Mouse (Mus musculus): Measurements from ENCODE around the gene Coro2b.

The Coro2b gene

DNA sequence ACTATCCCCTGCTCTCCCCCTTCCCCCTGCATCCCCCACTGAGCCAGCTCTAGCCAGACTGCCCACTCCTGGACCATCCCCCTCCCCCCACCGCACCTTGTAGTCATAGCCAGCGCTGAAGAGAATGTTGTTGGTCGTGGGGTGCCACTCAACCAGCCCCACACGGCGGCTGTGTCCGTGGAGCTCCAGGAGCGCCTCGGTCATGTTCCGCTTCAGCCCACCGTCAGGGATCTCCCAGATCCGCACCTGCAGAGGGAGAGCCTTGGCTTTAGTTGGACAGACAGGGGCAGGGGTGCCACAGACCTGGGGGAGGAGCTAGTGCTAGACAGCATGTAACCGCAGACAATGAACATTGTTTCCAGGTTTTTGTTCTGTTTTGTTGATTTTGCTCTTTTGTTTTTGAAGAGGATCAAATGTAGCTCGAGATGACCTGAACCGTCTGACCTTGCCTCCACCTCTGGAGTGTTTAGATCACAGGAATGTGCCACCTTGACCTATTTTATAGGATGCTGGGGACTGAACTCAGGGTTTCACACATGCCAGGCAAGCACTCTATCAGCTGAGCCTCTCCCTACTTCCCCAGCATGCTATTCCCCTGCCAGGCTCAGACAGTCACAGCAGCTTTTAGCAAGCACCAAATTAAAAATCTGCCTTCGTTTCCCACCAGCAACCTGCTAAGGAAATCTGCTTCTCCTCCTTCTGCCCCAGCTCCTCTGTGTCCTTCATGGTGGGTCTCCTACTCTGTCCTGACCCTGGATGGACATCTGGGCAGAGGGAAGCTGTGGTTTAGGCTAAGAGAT, 104.4 kb downstream of the Coro2b start:
- DNase-seq, result no peak

DNA sequence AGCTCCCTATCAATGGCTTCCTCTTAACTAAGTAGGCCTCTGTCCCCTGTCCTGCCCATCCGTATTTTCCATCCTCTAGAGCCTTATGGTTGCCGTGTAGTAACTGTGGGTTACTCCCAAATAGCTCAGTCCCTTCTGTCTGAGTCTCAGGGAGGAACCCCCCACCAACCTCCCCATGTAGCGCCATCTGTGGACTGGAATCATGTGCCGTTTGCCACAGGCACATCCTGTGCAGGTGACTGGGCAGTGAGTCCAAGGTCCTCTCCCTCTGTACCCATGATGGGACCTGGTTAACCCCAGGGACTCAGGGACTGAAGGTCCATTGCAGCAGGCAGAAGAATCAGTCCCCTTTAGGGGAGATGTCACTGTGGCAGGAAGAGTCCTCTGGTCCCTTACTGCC, 106.1 kb downstream of the Coro2b start:
- no peak for DNase-seq

DNA sequence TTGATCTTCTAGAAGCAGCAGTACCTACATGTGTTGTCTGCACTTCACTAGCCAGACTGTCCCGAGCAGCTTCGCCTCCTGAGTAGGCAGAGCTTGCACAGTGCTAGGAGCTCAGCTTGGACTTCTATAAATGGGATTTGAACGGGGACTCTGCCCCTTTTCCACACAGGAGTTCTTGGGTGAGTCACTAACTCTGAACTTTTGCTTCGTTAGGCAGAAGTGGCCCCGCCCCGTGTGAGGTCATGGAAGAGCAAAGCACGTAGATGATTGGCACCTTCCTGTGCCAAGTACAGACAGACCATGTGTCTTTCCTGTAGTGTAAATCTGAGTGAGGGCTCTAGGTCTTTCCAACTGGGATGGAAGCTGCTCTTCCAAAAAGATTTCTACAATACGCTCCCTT, 109.8 kb downstream of the Coro2b start:
- DNase-seq, result peak; percentile 27

DNA sequence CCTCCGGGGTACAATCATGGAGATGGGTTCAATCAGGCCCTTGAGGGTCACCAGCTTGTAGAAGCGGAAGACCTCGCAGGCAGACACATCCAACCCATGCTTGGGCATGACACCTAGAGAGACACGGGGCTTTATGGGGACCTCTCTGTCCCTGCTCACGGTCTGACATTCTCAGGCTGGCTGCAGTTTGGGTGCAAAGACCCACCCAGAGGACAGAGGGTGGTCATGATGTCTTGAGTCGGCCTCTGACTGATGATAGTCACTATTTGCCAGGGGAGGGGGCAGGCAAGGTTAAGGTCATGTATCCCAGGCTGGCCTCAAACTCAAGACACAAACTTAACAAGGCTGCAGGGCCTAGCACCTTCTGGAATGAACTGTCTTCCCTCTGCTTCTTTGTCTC, 110.3 kb downstream of the Coro2b start:
- DNase-seq, result no peak

DNA sequence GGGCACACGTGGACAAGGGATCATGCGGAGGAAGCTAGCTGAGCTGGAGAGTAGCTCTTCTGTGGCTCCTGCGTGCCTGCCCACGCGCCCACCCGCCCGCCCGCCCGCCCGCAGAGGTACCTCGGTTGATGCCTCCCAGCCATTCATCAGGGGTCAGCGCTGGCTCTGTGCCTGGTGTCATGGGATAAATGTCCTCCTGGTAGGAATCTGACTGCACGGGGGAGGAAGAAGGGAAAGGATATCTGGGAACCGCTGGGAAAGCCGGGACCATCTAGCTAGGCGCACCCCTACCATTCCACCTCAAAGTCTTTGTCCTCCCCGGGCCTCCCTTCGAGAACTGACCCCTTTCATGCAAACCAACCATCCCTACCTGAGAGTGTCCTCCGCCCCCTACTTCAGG, 110.8 kb downstream of the Coro2b start:
- DNase-seq, result no peak

DNA sequence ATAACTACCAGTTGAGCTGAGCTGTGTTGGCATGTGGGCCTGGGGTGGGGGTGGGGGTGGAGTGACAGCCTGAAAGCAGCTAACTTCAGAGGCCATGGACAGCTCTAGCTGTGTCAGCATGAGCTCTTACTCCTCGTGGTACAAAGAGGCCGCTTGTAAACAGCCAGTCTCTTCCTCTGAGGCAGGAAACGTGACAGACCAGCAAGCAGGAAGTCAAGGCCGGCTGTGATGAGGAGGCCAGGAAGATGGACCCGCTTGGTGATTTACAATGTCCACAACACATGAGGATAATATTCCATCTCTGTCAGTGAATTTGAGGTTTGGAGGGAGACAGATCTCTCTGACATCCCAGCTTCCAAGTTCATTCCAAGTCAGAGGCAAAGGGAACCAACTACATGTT, 111.6 kb downstream of the Coro2b start:
- DNase-seq, result peak; percentile 29

DNA sequence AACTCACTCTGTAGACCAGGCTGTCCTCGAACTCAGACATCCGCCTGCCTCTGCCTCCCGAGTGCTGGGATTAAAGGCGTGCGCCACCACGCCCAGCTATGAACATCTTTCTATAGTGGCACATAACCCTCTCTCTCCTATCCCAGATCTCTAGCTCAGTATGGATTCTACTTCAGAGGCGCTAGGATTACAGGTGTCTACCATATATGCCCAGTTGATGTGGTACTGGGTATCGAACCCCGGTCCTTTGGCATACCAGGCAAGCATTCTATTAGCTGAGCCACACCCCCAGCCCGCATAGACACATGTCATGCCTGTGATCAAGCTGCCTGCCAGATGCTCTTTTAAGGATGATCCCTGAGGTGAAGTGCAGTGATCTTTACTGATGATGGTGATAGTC, 113.0 kb downstream of the Coro2b start:
- DNase-seq, result no peak

DNA sequence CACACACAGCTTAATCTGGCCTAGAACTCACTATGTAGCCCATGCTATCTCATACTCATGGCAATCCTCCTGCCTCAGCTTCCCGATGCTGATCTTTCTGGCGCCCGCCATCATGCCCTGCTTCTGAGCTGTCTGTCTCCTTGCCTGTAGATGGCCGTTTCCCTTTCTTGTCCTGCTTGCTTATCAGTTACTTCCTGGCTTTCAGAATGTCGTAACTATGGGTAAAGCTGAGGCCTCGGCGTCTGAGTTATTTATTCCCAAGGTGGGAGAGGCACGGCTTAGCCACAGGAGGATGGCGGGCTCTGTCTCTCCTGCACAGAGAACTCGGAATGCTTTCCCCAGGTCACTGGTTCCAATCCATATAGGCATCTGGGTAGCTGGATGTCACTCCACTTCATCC, 113.9 kb downstream of the Coro2b start:
- DNase-seq, result no peak

DNA sequence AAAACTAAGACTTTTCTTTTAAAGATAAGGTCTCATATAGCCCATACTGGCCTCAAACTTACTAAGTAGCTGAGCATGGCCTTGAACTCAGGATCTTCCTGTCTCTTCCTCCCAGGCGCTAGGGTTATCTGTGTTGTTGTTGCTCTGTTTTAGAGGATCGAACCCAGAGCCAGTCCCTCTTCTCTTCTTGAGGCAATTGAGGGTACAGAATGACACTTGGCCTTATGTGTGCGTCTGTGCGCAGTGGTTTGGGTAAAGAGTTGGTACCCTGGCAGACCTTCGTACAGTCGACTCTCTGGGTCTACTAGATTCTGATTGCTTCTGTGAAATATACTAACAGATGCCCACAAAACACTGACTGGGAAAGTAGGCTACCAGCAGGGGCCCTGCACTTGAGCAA, 114.9 kb downstream of the Coro2b start:
- no peak for DNase-seq

DNA sequence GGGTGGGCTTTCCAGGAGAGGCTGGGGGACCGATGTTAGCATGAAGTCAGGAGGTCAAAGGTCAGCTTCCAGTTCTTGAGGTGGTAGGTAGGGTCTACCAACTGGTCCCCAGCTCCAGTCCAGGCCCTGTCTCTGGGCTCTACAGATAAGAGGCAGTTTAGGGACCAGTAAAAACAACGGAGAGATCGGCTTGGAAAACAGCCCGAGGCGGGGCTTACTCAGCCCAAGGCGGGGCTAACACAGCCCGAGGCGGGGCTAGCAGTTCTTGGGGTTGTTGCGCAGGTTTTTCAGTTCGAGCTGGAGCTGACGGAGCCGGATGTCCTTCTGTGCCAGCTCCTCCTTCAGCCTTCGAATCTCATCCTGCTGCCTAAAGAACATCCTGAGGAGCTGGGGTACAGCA, 115.8 kb downstream of the Coro2b start:
- peak; percentile 68 for DNase-seq

DNA sequence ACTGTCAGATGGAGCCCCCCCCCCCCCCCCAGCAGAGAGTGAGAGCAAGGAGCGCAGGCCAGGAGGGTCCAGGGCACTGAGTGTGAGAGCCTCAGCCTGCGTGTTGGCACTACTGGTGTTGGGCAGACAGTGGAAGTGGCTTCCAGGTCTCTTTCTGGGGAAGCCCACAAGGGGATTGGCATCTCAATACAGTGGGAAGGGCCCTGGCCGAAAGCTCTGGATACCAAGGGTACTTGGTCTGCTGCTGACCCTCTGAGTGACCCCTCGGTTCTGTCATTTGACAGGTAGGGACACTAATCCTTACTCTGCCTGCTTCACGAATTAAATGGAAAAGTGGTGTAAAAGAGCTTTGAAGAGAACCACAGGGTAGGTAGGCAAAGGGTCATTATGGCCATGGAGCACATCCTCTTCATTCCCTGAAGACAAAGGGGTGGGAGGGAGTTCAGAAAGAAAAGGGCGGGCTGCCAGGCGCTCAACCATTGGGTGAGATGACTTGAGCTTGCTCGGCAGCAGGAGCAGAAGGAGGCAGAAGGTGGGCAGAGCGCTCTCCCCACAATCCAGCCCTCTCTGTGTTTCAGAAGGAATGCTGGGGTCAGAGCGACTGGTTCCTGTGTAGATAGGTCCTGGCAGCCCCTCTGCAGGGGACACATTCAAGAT, 116.5 kb downstream of the Coro2b start:
- DNase-seq, result no peak

DNA sequence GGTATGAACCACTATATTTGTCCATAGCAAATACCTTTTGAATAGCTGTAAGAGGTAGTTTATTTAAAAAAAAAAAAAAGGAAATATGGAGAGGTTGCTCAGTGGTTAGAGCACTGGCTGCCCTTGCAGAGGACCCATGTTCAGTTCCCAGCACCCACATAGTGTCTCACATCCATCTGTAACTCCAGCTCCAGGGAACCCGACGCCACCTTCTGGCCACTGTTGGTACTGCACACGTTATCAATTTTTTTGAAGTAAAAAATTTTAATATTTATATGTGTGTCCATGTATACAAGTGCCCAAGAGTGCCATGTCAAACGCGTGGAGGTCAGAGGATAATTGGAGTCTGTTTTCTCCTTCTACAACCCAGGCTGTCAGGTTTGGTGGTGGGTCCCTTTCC, 118.1 kb downstream of the Coro2b start:
- DNase-seq, result no peak

DNA sequence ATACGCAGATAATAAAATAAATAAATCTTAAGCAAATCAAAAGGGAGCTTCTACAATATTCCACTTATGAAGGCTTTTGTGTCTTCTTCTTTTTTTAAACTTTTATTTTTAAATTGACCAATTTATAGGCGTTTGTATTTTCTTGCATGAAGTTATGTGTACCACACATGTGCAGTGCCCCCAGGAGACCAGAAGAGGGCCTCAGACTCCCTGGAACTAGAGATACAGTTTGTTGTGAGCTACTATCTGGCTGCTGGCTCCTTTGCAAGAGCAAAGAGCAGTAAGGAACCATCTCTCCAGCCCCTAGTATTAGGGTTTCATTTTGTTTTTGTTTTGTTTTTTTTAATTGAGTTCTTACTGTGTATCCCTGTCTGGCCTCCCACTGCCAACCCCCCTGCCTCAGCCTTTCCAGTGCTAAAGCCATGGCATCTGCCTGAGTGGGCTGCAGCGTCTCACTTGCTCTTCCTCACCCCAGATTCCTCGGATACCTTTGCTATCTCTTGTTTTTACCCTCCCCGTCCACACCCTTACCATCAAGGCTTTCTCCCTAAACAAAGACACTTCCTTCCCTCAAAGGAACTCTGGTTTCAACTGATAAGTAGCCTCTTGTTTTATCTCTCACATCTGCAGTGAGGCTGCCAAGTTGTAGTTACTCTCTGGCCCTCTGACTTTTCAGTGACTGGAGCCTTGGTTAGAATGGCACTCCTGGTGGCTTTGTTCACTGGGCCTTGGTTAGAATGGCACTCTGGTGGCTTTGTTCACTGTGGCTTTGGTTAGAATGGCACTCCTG, 129.3 kb downstream of the Coro2b start:
- no peak for DNase-seq

DNA sequence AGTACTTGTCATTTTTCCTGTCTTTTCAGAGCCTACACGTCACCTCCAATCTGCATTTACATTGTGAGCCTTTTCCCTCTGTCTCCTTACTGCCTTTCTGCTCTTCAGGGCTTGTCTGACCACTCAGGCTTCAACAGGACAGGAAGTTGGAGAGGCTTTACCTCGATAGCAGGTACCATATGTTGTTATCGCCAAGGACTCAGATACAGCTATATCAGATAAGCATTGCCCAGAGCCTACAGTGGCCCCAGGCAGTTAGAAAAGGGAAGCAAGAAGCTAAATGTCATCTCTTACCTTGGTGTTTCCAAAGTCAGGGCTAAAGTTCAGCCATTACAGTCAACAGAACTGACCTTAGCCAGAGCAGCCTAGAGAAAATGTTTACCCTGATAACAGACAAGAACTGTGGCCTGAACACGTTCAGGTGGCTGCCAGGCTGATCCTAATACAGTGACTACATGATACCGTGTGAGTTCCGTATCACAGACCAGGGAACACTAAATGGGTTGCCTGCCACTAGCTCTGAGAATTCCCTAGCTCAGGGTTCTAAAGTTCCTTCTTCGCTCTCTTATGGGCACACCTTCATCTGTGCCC, 130.3 kb downstream of the Coro2b start:
- DNase-seq, result no peak

DNA sequence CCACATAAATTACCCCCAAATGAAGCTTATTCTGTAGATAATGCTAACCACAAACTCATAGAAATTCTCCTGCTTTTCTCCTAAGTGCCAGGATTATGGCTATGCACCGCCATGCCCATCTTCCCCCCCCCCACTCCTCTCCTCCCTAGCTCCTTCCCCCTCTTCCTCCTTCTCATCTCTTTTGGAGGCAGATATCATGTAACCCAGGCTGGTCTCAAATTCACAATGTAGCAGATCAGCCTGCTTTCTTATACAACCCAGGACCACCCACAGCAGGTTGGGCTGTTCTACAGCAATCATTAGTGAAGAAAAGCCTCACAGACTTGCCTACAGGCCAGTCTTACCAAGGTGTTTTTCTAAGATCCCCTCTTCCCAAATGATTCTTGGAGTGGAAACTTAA, 135.3 kb downstream of the Coro2b start:
- DNase-seq, result no peak

DNA sequence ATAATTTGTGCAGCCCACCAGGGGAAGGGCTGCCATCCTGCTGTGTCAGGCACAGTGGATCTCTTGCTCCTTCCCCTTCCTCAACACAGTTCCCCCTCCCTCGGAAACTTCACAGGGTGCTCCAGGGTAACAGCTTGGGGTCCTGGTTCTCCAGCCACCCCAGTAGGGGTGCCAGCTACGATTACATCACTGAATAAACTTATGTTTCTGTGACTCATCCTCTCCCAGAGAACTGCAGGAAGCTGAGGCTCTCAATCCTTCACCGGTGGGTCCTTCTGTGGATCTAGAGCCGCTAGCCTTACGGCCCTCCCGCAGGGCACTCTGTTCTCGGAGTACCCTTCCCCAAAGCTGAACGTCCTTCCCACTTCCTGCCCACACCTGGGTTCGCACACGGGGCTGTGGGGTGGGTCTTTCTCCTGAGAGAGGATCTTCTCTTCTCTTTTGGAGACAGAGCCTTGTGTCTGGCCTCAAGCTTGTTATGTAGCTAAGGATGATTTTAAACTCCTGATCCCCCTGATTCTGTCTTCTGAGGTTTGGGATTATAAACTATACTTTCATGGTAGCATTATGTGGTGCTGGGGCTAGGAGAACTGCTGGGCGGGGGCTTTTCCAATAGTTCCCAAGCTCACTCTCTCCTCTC, 136.2 kb downstream of the Coro2b start:
- no peak for DNase-seq

DNA sequence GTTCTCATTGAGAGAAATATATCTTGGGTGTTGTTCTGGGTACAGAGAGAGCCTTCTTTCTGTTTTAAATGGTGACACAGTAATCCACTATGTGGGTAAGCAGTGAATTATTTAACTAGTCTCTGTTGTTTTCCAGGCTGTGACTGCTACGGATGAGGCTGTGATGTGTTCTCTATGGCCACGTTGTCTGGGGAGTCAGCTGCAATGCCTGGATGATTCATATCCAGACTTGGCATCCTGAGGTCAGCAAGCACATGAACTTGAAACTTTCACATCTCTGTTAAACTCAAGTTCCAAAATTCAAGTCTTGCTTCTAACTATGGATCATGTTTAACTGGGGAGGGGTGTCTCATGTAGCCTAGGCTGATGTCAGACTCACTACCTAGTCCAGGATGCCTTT, 142.7 kb downstream of the Coro2b start:
- no peak for DNase-seq

DNA sequence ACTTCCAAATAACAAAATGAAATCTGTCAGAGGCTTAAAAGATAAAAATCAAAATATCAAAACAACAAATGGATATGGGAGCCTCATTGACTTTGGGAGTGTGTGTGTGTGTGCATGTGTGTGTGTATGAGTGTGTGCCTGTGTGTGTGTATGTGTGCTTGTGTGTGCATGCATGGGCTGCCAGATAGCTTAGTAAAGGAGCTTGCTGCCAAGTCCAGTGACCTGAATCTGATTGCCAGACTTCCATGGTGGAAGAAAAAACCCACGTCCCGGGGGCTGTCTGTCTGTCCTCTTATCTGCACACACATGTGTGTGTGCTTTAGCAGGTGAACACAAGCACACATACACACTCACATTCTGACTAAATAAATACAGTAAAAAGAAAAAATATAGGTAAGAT, 143.3 kb downstream of the Coro2b start:
- DNase-seq, result no peak

DNA sequence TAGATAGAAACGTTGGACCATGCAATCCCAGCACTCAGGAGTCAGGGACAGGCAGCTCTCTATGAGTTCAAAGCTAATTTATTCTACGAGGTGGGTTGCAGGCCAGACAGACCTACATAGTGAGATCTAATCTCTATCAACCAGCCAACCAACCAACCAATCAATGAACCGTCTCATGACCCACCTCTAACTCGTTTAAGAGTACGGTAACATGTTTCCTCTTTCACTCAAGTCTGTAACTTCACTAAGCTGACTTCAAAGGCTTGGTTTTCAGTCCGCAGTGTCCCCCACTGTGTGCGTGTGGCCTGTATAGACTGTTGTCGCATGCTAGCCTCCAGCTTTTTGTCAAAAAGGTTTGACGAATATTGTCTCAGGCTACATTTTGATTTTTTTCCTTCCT, 147.1 kb downstream of the Coro2b start:
- no peak for DNase-seq

DNA sequence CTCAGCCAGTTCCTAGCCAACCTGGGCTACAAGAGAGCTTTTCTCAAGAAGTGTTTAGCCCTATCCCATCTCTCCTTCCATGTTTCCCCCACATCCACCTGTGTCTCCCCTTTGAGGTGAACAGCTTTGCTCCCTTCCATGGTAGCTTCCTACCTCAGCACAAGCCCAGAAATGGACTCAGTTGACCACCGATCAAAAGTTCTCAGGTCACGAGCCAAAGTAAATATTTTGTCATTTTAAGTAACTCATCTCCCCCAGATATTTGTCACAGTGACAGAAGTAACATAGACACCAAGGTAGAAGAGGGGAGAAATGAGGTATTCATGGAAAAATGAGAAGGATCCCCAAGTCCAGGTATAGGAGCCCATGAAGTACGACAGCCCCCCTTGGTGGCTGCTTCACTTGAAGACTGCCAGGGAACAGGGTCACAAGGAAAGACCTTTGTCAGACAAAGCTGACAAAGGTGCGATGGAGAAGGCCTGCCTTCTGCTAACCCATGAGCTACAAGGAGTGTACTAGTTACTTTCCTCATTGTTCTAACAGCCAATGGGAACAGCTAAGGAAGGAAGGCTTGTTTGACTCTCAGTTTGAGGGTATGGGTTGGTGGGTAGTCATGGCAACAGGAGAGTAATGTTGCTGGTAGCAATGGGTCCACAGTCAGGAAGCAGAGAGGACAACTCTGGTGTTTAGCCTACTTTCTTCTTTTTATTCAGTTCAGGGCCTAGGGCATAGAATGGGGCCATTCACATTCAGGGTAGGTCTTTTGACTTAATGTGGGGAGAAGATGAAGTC, 150.9 kb downstream of the Coro2b start:
- no peak for DNase-seq

DNA sequence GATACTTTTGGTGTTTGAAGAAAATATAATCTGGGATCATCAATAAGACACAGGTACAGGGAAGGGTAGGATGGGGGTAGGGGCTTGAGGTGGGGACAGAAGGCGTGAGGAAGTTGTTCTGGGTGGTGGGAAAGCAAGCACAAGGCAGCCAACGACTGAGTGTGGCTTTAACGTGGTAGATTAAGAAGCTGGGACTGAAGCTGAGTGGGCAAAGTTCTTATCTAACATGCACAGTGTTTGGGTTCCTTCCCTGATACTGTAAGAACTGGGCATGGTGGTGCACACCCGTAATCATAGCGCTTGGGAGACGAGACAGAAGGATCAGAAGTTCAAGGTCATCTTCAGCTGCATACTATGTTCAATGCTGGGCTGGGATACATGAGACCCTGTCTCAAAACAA, 151.8 kb downstream of the Coro2b start:
- DNase-seq, result no peak

DNA sequence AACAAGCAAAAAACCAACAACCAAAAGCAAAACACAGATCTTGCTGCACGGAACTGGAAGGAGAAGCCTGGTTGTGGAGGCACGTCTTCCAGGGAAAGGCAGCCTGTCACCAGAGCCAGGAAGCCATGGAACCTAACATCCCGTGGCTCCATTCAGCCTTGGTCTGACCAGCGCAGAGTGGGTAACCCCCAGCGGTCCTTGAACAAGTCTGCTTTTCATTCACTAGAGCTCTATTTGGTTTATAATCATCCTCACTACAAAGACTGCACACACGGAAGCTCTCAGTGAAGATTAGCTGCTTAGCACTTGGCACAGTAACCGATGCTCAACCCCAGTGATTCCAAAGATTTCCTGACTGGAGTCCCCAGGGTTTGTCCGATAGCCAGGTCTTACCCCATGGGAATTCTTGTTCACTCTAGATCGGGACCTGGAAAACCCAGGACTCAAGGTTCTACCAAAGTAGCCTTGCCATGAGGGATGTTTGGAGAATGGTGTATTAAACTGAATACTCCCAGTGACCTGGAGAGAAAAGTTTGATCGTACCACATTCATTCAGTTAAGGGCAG, 154.2 kb downstream of the Coro2b start:
- no peak for DNase-seq

Measured in thymus, postnatal 25 days (tissue).